Mouse (Mus musculus): ENCODE measurements around the gene Ercc6l2. TPM values are rescaled to one million over a fixed set of nuclear protein-coding genes. Genes with fewer than 3 reads are reported as not detected.

Gene Ercc6l2
- polyA plus RNA-seq, 1 experiment: 16.4 TPM

DNA sequence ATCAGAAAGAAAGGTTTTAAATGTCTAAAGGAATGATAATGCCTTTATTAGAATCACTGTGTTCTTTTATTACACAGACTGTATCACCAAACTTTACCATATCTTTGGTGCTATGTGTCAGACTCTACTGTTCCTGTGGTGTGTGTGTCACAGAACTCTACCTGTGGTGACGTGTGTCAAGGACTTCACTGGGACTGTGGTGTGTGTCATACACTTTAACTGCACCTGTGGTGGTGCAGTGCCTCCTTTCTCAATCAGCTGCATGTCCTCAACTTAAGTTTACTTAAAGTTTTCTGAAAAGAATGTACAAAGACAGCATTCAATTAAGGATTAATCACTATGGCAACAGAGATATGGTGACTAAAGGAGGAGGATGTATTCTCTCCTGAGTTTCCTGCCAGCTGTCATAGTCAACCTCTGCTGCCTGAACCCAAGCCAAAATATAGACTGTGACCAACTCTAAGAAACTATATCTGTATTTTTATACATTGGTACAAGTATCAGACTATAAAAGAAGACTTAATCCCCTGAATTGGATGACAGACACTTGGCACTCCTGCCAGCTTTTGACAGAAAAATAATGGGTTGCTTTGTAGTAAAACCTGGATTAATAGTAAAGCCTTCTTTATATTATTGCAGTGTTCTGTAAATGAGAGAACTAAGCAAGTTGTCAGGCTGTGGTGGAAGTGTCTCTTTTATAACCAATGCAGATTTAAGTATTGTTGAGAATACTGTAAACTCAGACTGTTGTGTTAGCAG lies 64.2 kb downstream of the Ercc6l2 start:
- no peak for TF ChIP-seq CTCF (IDR thresholded peaks at IDR 0.05; ENCODE audit: extremely low read depth, insufficient read depth, low read length)
- no peak for TF ChIP-seq POLR2A (IDR thresholded peaks at IDR 0.05; ENCODE audit: extremely low read depth, insufficient read depth, low read length)
- no peak overlapping the region for H3K4me3 ChIP-seq (ENCODE audit: insufficient read depth, low read length)
- peaks cover 1% of the 10 kb centered on the region; the same call in 1 of the 2 replicates for H3K4me1 ChIP-seq (ENCODE audit: control insufficient read depth, insufficient read depth, low read length)
- H3K27ac ChIP-seq (ENCODE audit: insufficient read depth, low read length): no peak overlapping the region

DNA sequence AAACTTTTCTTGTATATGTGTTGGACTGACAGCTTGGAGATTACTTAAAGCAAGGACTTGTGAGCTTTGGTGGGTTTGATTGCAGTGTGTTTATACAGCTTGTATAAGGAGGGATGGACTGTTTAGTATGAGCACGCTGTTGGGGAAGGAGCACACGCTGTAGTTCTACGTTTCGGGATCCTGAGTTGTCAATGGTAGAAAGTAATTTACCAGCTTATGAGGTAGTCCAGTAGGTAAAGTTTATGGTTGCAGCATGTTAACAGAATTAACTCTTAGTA lies 64.8 kb downstream of the Ercc6l2 start:
- TF ChIP-seq CTCF (IDR thresholded peaks at IDR 0.05; ENCODE audit: extremely low read depth, insufficient read depth, low read length) (no peak), POLR2A (IDR thresholded peaks at IDR 0.05; ENCODE audit: extremely low read depth, insufficient read depth, low read length) (no peak)
- Histone ChIP-seq H3K4me1 (ENCODE audit: control insufficient read depth, insufficient read depth, low read length) (peaks cover 1% of the 10 kb centered on the region; the same call in 1 of the 2 replicates), H3K4me3 (ENCODE audit: insufficient read depth, low read length) (no peak overlapping the region), H3K27ac (ENCODE audit: insufficient read depth, low read length) (no peak overlapping the region)

DNA sequence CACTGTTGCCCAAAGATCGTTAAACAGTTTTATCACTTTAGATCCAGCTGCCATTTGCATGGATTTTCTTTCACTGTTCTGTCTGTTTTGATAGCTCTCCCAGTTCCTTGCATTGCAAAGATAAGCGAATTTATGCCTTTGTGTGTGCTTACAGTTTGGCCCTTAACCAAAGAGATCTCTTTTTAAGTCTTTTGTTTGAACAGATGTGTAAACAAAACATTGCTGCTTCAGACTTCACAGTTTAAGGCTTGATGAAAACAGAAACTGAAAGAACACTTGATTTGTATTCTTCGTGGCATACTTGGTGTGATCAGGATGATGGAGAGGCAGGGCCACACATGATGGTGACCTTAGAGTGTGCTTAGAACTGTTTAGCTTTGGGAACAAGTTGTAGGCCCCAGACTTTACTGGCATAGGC lies 70.5 kb downstream of the Ercc6l2 start:
- no peak overlapping the region for H3K4me3 ChIP-seq (ENCODE audit: insufficient read depth, low read length)
- TF ChIP-seq CTCF (IDR thresholded peaks at IDR 0.05; ENCODE audit: extremely low read depth, insufficient read depth, low read length) (no peak), POLR2A (IDR thresholded peaks at IDR 0.05; ENCODE audit: extremely low read depth, insufficient read depth, low read length) (no peak)
- no peak overlapping the region for H3K27ac ChIP-seq (ENCODE audit: insufficient read depth, low read length)
- H3K4me1 ChIP-seq (ENCODE audit: control insufficient read depth, insufficient read depth, low read length): no peaks in the 10 kb centered on the region

DNA sequence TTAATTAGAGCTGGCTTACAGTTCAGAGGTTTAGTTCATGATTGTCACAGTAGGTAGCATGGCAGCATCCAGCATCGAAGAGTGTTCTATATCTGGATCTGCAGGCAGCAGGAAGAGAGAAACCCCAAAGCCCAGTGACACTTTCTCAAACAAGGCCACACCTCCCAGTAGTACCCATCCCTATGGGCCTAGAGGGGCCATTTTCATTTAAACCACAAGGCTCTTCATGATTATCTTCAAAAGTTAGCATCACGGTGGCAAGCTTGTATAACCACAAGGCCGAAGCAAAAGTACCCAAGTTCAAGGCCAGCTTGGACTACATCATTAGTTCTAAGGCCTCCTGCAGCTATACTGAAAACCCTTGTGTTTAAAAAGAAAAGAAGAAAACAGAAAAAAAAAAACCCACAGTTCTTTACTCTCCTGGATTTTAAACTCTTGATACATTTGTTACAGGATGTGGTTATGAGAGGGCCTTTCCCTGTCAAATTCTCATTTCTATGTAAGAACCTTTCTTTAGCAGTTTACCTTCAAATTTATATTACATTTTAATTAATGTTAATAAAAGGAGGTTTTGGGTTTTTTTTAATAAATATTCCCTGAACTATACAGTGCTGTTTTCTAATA lies 71.5 kb downstream of the Ercc6l2 start:
- TF ChIP-seq CTCF (IDR thresholded peaks at IDR 0.05; ENCODE audit: extremely low read depth, insufficient read depth, low read length) (no peak), POLR2A (IDR thresholded peaks at IDR 0.05; ENCODE audit: extremely low read depth, insufficient read depth, low read length) (no peak)
- Histone ChIP-seq H3K4me1 (ENCODE audit: control insufficient read depth, insufficient read depth, low read length) (no peaks in the 10 kb centered on the region), H3K4me3 (ENCODE audit: insufficient read depth, low read length) (no peak overlapping the region), H3K27ac (ENCODE audit: insufficient read depth, low read length) (no peak overlapping the region)

DNA sequence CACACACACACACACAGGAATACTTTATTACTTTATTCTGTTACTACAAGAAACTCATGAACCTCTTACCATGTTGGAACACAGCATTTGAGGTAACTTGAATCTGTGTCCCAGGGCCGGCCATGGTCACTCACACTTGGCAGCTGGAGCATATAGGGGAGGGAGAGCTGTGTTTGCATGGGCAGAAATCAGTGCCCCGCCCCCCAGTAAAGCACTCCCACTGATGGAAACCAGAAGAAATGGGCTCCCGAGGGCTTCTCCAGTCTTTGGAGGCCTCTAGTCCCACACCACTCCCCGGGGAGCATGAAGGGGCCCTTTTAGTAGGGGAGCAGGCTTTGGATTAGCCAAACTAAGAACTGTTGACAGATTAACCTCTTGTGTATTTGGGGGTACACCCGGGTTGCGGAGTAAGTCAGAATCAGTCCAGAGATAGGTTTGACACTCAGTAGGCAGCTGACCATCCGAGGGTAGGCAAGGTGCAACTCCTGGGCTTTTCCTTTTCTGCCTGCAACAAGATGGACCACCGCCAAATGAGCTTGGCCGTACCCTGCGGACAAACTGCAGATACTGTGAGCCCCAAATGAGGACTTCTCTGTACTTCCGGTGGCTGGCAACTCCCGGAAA lies 85.8 kb downstream of the Ercc6l2 start:
- TF ChIP-seq POLR2A (IDR thresholded peaks at IDR 0.05; ENCODE audit: extremely low read depth, insufficient read depth, low read length) (no peak), CTCF (IDR thresholded peaks at IDR 0.05; ENCODE audit: extremely low read depth, insufficient read depth, low read length) (no peak)
- H3K4me1 ChIP-seq (ENCODE audit: control insufficient read depth, insufficient read depth, low read length): no peaks in the 10 kb centered on the region
- H3K27ac ChIP-seq (ENCODE audit: insufficient read depth, low read length): no peak overlapping the region
- H3K4me3 ChIP-seq (ENCODE audit: insufficient read depth, low read length): peak overlapping the region; percentile 36; the same call in 1 of the 2 replicates

DNA sequence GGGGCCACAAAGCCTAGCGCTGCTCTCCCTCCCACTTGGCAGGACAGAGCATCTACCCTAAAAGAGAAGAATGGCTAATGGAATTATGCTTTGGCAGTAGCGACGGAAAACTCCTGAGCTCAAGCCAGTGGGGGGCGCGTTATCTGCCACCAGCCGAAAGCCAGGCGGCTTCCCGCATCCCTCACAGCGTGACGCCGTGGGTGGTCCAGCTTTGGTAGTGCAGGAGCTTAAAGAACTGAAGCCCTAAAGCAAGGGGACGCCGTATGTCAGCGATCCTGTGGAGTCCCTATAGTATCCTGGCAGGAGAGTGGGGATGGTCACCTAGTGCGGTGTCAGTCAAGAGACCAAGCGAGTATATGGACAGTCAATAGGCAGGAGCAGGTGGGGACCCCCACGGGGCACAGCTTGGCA lies 86.3 kb downstream of the Ercc6l2 start:
- Histone ChIP-seq H3K4me1 (ENCODE audit: control insufficient read depth, insufficient read depth, low read length) (no peaks in the 10 kb centered on the region), H3K4me3 (ENCODE audit: insufficient read depth, low read length) (peak overlapping the region; percentile 36), H3K27ac (ENCODE audit: insufficient read depth, low read length) (no peak overlapping the region)
- 0 out of 2 replicates have a peak, but pooled peaks have one; percentile 14 for TF ChIP-seq CTCF (IDR thresholded peaks at IDR 0.05; ENCODE audit: extremely low read depth, insufficient read depth, low read length)
- no peak for TF ChIP-seq POLR2A (IDR thresholded peaks at IDR 0.05; ENCODE audit: extremely low read depth, insufficient read depth, low read length)

DNA sequence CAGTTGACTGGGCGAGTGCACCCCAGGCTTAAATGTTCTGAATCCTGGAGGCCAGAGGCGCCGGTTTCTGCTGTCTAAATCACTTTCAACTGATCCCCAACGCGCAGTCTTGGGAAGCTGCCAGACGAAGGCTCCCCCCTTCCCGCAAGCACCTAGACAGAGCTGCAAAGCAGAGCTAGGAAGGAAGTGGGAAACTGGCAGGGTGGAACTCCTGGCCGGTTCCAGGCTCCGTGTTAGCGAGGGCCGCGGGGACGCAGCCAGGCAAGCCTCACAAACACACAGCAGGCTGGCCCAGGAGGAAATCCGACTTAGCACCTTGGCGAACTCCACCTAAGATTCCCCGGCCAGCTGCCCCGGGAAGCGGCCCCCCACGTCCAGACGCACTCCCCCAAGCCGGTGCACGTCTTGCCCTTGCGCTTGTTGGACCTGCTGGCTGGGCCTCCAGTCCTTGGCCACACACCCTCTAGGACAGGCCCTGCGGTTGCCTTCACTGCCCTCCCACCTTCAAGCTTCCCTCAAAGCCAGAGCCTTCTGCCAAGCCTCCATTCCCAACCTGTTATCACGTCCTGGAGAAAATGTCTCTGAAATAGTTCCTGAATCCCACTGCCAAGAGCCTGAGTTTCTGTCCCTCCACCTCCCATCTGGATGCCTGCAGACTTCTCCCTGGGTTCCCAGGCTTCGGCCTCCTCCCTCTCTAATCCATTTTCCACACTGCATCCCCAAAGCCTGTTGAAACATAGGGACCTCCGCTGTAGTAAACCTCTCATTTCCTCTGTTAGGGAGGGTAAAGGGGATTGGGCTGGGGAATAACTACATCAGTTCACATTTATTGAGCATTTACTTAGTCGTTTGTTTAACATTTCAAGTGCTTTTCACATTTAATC lies 86.9 kb downstream of the Ercc6l2 start:
- no peak for TF ChIP-seq POLR2A (IDR thresholded peaks at IDR 0.05; ENCODE audit: extremely low read depth, insufficient read depth, low read length)
- TF ChIP-seq CTCF (IDR thresholded peaks at IDR 0.05; ENCODE audit: extremely low read depth, insufficient read depth, low read length): no peak
- Histone ChIP-seq H3K4me3 (ENCODE audit: insufficient read depth, low read length) (peak overlapping the region; percentile 36), H3K27ac (ENCODE audit: insufficient read depth, low read length) (no peak overlapping the region), H3K4me1 (ENCODE audit: control insufficient read depth, insufficient read depth, low read length) (no peaks in the 10 kb centered on the region)

DNA sequence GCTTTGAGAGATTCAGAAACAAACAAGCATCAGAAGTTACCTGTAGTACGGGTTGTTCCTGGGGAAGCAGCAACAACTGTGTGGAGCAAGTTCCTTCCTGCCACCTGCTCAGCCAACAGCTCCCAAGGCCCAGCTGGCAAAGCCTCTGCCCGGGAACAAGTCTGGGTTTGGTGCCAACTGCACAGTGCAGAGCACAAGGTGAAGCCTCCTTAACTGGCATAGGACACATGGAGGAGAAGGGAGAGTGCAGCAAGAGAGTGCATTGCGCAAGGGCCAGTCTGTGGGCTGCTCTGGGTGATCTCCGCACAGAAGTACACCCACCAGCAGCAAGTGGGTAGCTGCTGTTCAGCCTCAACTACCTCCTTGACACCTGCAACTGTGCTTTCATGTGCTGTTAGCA lies 91.5 kb downstream of the Ercc6l2 start:
- TF ChIP-seq POLR2A (IDR thresholded peaks at IDR 0.05; ENCODE audit: extremely low read depth, insufficient read depth, low read length): no peak
- no peak for TF ChIP-seq CTCF (IDR thresholded peaks at IDR 0.05; ENCODE audit: extremely low read depth, insufficient read depth, low read length)
- H3K27ac ChIP-seq (ENCODE audit: insufficient read depth, low read length): no peak overlapping the region
- H3K4me3 ChIP-seq (ENCODE audit: insufficient read depth, low read length): no peak overlapping the region
- no peaks in the 10 kb centered on the region for H3K4me1 ChIP-seq (ENCODE audit: control insufficient read depth, insufficient read depth, low read length)

DNA sequence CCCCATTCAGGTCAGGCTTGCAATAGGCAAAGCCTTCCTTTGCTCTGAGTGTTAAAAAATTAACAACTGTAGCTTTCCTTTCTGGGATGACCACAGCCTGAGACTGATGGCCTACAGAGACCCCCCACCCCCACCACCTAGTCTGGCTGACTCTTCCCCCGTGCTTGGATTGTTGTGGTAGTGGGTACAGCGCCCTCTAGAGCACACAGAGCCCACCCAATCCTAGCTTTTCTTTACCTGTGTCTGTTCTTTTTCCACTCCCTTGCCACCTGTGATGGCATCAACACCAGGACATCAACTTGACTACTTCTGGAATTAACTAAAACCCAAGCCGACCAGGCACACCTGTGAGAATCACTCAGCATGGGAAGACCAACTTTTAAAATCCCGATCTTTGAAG lies 92.4 kb downstream of the Ercc6l2 start:
- Histone ChIP-seq H3K4me3 (ENCODE audit: insufficient read depth, low read length) (no peak overlapping the region), H3K4me1 (ENCODE audit: control insufficient read depth, insufficient read depth, low read length) (no peaks in the 10 kb centered on the region), H3K27ac (ENCODE audit: insufficient read depth, low read length) (no peak overlapping the region)
- TF ChIP-seq CTCF (IDR thresholded peaks at IDR 0.05; ENCODE audit: extremely low read depth, insufficient read depth, low read length) (no peak), POLR2A (IDR thresholded peaks at IDR 0.05; ENCODE audit: extremely low read depth, insufficient read depth, low read length) (no peak)
